Comparison of ENCODE assay signal across 29 mouse cellular contexts in genomic region chr6:84995418-84995817, GRCm38 (mm10).
DNase-seq lines count a peak whose midpoint lies in the region; ATAC-seq and TF ChIP-seq lines count a peak whose summit lies in the region.
"Had no signal": no experiment of that assay in that cellular context is flagged by ENCODE, and none has a peak within 500 bp of the region (broad histone marks: within the 10 kb centered on the region; RNA-seq: fewer than 3 reads in every experiment).

No protein-coding gene starts in this region.

- no peak for DNase-seq in heart, adult 2 months
- DNase-seq in heart, postnatal 4 days: no peak
- DNase-seq in liver, postnatal 0 days: no peak
- no peak for DNase-seq in liver, embryonic 11.5 days (ENCODE audit: low spot score)
- DNase-seq in ES-E14 (ENCODE audit: low read depth, low spot score): peak; percentile 25
- DNase-seq in stomach, postnatal 0 days (ENCODE audit: low spot score): no peak
- DNase-seq in thymus, postnatal 10 days (ENCODE audit: low spot score in 2 of 2): no peak
- DNase-seq: adrenal gland, postnatal 10 days; cerebellum, adult 11 months; cerebellum, adult 9-10 months; embryo, embryonic 11 days; gastrocnemius, postnatal 25 days; heart, adult 11 months; heart, postnatal 36 days; kidney, adult 2 months; kidney, postnatal 10 days; left cerebral cortex, postnatal 4 days; liver, embryonic 13.5 days; lung, adult 2 months; lung, postnatal 4 days; thymus, postnatal 14 days had no signal

- intact Hi-C loops in heart, adult 2 months (cut with DNase I): no loop called here

- TF ChIP-seq POLR2A in heart, adult 2 months (IDR thresholded peaks at IDR 0.05; ENCODE audit: insufficient read depth, low read depth, low read length): no peak

- no peak overlapping the region for H3K27ac ChIP-seq in heart, adult 2 months
- no peak overlapping the region for H3K27ac ChIP-seq in liver, postnatal 0 days (ENCODE audit: low read depth)
- H3K27ac ChIP-seq in liver, embryonic 11.5 days (ENCODE audit: low read depth, low read length): no peak overlapping the region
- H3K27ac ChIP-seq in ES-E14 (ENCODE audit: insufficient read depth, low read depth, low read length, poor library complexity, severe bottlenecking): no peak overlapping the region
- no peak overlapping the region for H3K27ac ChIP-seq in stomach, postnatal 0 days (replicated peaks)
- H3K27ac ChIP-seq: embryonic facial prominence, embryonic 12.5 days; hindbrain, embryonic 13.5 days; liver, embryonic 13.5 days; midbrain, embryonic 12.5 days had no signal

- no peaks in the 10 kb centered on the region for H3K36me3 ChIP-seq in heart, adult 2 months (ENCODE audit: control insufficient read depth, insufficient read depth, low read length)
- no peaks in the 10 kb centered on the region for H3K36me3 ChIP-seq in liver, postnatal 0 days (replicated peaks; ENCODE audit: insufficient read depth, low read length)
- no peaks in the 10 kb centered on the region for H3K36me3 ChIP-seq in liver, embryonic 11.5 days (ENCODE audit: control insufficient read depth, insufficient read depth, low read length)
- H3K36me3 ChIP-seq in ES-E14 (ENCODE audit: control insufficient read depth, insufficient read depth, low read length, poor library complexity, severe bottlenecking): no peaks in the 10 kb centered on the region
- no peaks in the 10 kb centered on the region for H3K36me3 ChIP-seq in stomach, postnatal 0 days (ENCODE audit: control insufficient read depth, insufficient read depth, low read length)
- H3K36me3 ChIP-seq: embryonic facial prominence, embryonic 12.5 days; liver, embryonic 13.5 days had no signal

- no peak overlapping the region for H3K4me3 ChIP-seq in heart, adult 2 months
- H3K4me3 ChIP-seq in liver, postnatal 0 days (ENCODE audit: low read depth, low read length): no peak overlapping the region
- H3K4me3 ChIP-seq in liver, embryonic 11.5 days (ENCODE audit: low read depth, low read length): no peak overlapping the region
- no peak overlapping the region for H3K4me3 ChIP-seq in ES-E14 (ENCODE audit: insufficient read depth in 1 of 2, low read depth in 1 of 2, low read length in 2 of 2, poor library complexity in 1 of 2, severe bottlenecking in 1 of 2)
- H3K4me3 ChIP-seq in stomach, postnatal 0 days (ENCODE audit: low read depth, low read length): no peak overlapping the region
- H3K4me3 ChIP-seq: embryonic facial prominence, embryonic 12.5 days; hindbrain, embryonic 13.5 days; liver, embryonic 13.5 days; megakaryocyte, embryonic 14.5 days; midbrain, embryonic 12.5 days had no signal

- TF ChIP-seq CTCF in heart, adult 2 months (IDR thresholded peaks at IDR 0.05): peak; percentile 29
- 0 out of 2 replicates have a peak, but pooled peaks have one; percentile 11 for TF ChIP-seq CTCF in liver, postnatal 0 days (IDR thresholded peaks at IDR 0.05; ENCODE audit: low read depth)
- TF ChIP-seq CTCF in stomach, postnatal 0 days (IDR thresholded peaks at IDR 0.05; ENCODE audit: low read depth): peak; percentile 28; the same call in 1 of the 2 replicates

- no peak overlapping the region for H3K9ac ChIP-seq in heart, adult 2 months (ENCODE audit: low read depth, low read length)
- H3K9ac ChIP-seq in liver, postnatal 0 days (replicated peaks): no peak overlapping the region
- no peak overlapping the region for H3K9ac ChIP-seq in liver, embryonic 11.5 days (ENCODE audit: low read depth, low read length)
- H3K9ac ChIP-seq in ES-E14 (ENCODE audit: insufficient read depth, low read depth, low read length, poor library complexity, severe bottlenecking): no peak overlapping the region
- no peak overlapping the region for H3K9ac ChIP-seq in stomach, postnatal 0 days (ENCODE audit: low read length)
- H3K9ac ChIP-seq: embryonic facial prominence, embryonic 12.5 days; hindbrain, embryonic 13.5 days; liver, embryonic 13.5 days; midbrain, embryonic 12.5 days had no signal

- no peaks in the 10 kb centered on the region for H3K4me1 ChIP-seq in heart, adult 2 months (ENCODE audit: control insufficient read depth, insufficient read depth, low read length)
- no peaks in the 10 kb centered on the region for H3K4me1 ChIP-seq in liver, postnatal 0 days (ENCODE audit: insufficient read depth)
- no peaks in the 10 kb centered on the region for H3K4me1 ChIP-seq in liver, embryonic 11.5 days (replicated peaks; ENCODE audit: control insufficient read depth, insufficient read depth, low read length)
- H3K4me1 ChIP-seq in ES-E14 (ENCODE audit: control insufficient read depth in 2 of 2, insufficient read depth in 2 of 2, low read length in 2 of 2, poor library complexity in 1 of 2): no peaks in the 10 kb centered on the region
- H3K4me1 ChIP-seq in stomach, postnatal 0 days (replicated peaks; ENCODE audit: control insufficient read depth, insufficient read depth): no peaks in the 10 kb centered on the region
- H3K4me1 ChIP-seq: embryonic facial prominence, embryonic 12.5 days; hindbrain, embryonic 13.5 days; liver, embryonic 13.5 days; megakaryocyte, embryonic 14.5 days; midbrain, embryonic 12.5 days had no signal

- no peaks in the 10 kb centered on the region for H3K27me3 ChIP-seq in heart, adult 2 months (ENCODE audit: control insufficient read depth, insufficient read depth, low read length)
- H3K27me3 ChIP-seq in liver, postnatal 0 days (ENCODE audit: insufficient read depth, low read length): no peaks in the 10 kb centered on the region
- H3K27me3 ChIP-seq in liver, embryonic 11.5 days (replicated peaks; ENCODE audit: control insufficient read depth, insufficient read depth, low read length): no peaks in the 10 kb centered on the region
- no peaks in the 10 kb centered on the region for H3K27me3 ChIP-seq in stomach, postnatal 0 days (ENCODE audit: control insufficient read depth, insufficient read depth, low read length)
- H3K27me3 ChIP-seq: CH12.LX; embryonic facial prominence, embryonic 12.5 days; hindbrain, embryonic 13.5 days; liver, embryonic 13.5 days; megakaryocyte, embryonic 14.5 days; midbrain, embryonic 12.5 days had no signal

- no peaks in the 10 kb centered on the region for H3K79me2 ChIP-seq in heart, adult 2 months (replicated peaks; ENCODE audit: control insufficient read depth, insufficient read depth, low read length)

- ATAC-seq in liver, postnatal 0 days: no peak
- no peak for ATAC-seq in liver, embryonic 11.5 days (replicated peaks; ENCODE audit: low FRiP score)
- ATAC-seq in stomach, postnatal 0 days (ENCODE audit: low FRiP score, low TSS enrichment): no peak
- ATAC-seq: forebrain, embryonic 14.5 days; inflammation-experienced regulatory T-cells, adult 6 months had no signal

- no peak for TF ChIP-seq EP300 in heart, adult 2 months (IDR thresholded peaks at IDR 0.05; ENCODE audit: insufficient read depth, low read depth, low read length)
- TF ChIP-seq EP300 in liver, postnatal 0 days (IDR thresholded peaks at IDR 0.05; ENCODE audit: low read depth): no peak
- TF ChIP-seq EP300 in stomach, postnatal 0 days (optimal IDR thresholded peaks at IDR 0.05): no peak

- H3K9me3 ChIP-seq in liver, postnatal 0 days (ENCODE audit: low read length): no peaks in the 10 kb centered on the region
- no peaks in the 10 kb centered on the region for H3K9me3 ChIP-seq in liver, embryonic 11.5 days (ENCODE audit: control insufficient read depth, low read length)
- H3K9me3 ChIP-seq in ES-E14 (ENCODE audit: control insufficient read depth, insufficient read depth, low read depth, low read length): no peaks in the 10 kb centered on the region
- H3K9me3 ChIP-seq in stomach, postnatal 0 days (ENCODE audit: control insufficient read depth, low read length): no peaks in the 10 kb centered on the region
- H3K9me3 ChIP-seq: embryonic facial prominence, embryonic 12.5 days; hindbrain, embryonic 13.5 days; liver, embryonic 13.5 days; megakaryocyte, embryonic 14.5 days; midbrain, embryonic 12.5 days had no signal

- H3K4me2 ChIP-seq in liver, postnatal 0 days (ENCODE audit: low read depth, low read length): no peak overlapping the region
- no peak overlapping the region for H3K4me2 ChIP-seq in liver, embryonic 11.5 days
- H3K4me2 ChIP-seq in stomach, postnatal 0 days (replicated peaks; ENCODE audit: low read depth): no peak overlapping the region
- H3K4me2 ChIP-seq: embryonic facial prominence, embryonic 12.5 days; heart, embryonic 11.5 days; hindbrain, embryonic 13.5 days; liver, embryonic 13.5 days; midbrain, embryonic 12.5 days had no signal

- in situ Hi-C loops in ES-E14 (cut with MboI; ENCODE audit: low sequenced_read_pairs in 2 of 2, unreplicated experiment in 2 of 2): no loop called here

TF ChIP-seq in ES-E14, 5 proteins besides CTCF, POLR2A, EP300 and RAD21:
- TF ChIP-seq MAFK (IDR thresholded peaks at IDR 0.05; ENCODE audit: insufficient read depth, low read depth, low read length) (no peak), CHD2 (IDR thresholded peaks at IDR 0.05; ENCODE audit: low read depth, low read length) (no peak), ZNF384 (IDR thresholded peaks at IDR 0.05; ENCODE audit: low read depth, low read length) (no peak), HCFC1 (IDR thresholded peaks at IDR 0.05; ENCODE audit: borderline replicate concordance, insufficient read depth, low read length) (no peak), ZC3H11A (IDR thresholded peaks at IDR 0.05; ENCODE audit: borderline replicate concordance, low read depth, low read length) (no peak)
